Mouse (Mus musculus) activated CD4-positive, CD25-positive, alpha-beta regulatory T cell (primary cell): Measurements from ENCODE around the gene Cypt4. TPM values are rescaled to one million over a fixed set of nuclear protein-coding genes. Genes with fewer than 3 reads are reported as not detected.

Experiments used
- polyA plus RNA-seq, 2 experiments: library from polyadenylated mRNA; unstranded; fragments of 100-300 nt; shearing (Covaris generic); gene quantifications; one replicate each; pipeline ENCODE4 v1.2.1; 2017

The Cypt4 gene
- polyA plus RNA-seq, result not detected

GRCm38 (mm10) chr9:24624896-24625295 lies at the start of gene Cypt4:
Gene Cypt4, plus strand, starts transcription at chr9:24625196.

Other genes with a start within 250 kb of the Cypt4 start
- gene Dpy19l1, start 122.1 kb upstream of the Cypt4 start, polyA plus RNA-seq, result 10 to 100 TPM; 13.5 to 30.1 TPM
- gene Dpy19l2, start 71.1 kb downstream of the Cypt4 start, polyA plus RNA-seq, result not detected
- gene Tbx20, start 149.1 kb downstream of the Cypt4 start, polyA plus RNA-seq, result under 1 TPM in 1 of 2 experiments, not detected in 1; 0.17 TPM